In the genomic region with DNA sequence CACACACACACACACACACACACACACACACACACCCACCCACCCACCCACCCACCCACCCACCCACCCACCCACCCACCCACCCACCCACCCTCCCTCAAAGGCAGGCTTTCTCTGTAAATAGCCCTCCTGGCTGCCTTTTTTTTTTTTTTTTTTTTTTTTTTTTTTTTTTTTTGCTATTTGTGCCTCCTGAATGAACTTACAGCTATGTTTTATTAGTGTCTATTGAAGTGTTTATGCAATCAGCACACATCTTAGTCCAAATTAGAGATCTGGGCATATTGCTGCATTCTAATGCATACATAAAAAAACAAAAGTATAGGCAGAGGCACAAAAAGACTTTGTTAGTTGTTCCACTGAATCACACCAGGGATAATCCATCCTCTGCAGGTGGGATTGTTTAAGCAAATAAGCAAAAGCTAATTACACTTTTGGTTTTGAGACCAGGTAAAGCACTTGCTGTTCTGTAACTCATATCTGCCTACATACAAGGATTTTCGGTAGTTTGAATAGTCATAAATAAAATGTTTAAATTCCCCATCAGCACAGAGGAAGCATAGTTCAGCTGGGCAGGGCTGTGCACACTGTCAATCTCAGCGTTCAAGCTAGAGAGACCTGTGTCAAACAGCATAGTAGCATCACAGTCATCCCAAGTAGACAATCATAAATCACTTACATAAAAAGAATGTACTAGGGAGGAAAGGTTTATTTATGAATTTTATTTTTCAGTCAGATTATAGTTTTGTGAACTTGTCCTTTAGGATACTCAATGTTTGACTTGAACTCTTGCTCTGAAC, we compare ENCODE assay signal across 8 mouse cellular contexts. TPM values are rescaled to one million over a fixed set of nuclear protein-coding genes. Genes with fewer than 3 reads are reported as not detected.
DNase-seq lines count a peak whose midpoint lies in the region; ATAC-seq and TF ChIP-seq lines count a peak whose summit lies in the region.

No protein-coding gene starts in this region.

- peak overlapping the region; percentile 74 for H3K4me2 ChIP-seq in heart, embryonic 13.5 days
- peak overlapping the region; percentile 36 for H3K4me2 ChIP-seq in forebrain, embryonic 16.5 days (ENCODE audit: low read length)
- peak overlapping the region; percentile 13; the same call in 1 of the 2 replicates for H3K4me2 ChIP-seq in liver, postnatal 0 days (ENCODE audit: low read depth, low read length)

- H3K4me3 ChIP-seq in heart, embryonic 13.5 days: peak overlapping the region; percentile 76
- H3K4me3 ChIP-seq in forebrain, embryonic 16.5 days (replicated peaks; ENCODE audit: low read length): no peak overlapping the region
- no peak overlapping the region for H3K4me3 ChIP-seq in liver, postnatal 0 days (ENCODE audit: low read depth, low read length)

- 47% methylated on average over 2 of the region's 2 CpGs for WGBS in heart, embryonic 13.5 days
- WGBS in forebrain, embryonic 16.5 days: 25% methylated on average over 2 of the region's 2 CpGs
- WGBS in liver, postnatal 0 days (ENCODE audit: insufficient replicate concordance): 39% methylated on average over 2 of the region's 2 CpGs

- H3K4me1 ChIP-seq in heart, embryonic 13.5 days: peaks cover 43% of the 10 kb centered on the region
- peaks cover 25% of the 10 kb centered on the region for H3K4me1 ChIP-seq in forebrain, embryonic 16.5 days (replicated peaks; ENCODE audit: control insufficient read depth, insufficient read depth, low read length)
- peaks cover 25% of the 10 kb centered on the region for H3K4me1 ChIP-seq in liver, postnatal 0 days (ENCODE audit: insufficient read depth)

- no peak for ATAC-seq in heart, embryonic 13.5 days (ENCODE audit: extremely low read depth, insufficient number of reproducible peaks, low FRiP score, low TSS enrichment)
- no peak for ATAC-seq in forebrain, embryonic 16.5 days
- no peak for ATAC-seq in liver, postnatal 0 days
- no peak for ATAC-seq in megakaryocyte-erythroid progenitor cell, adult 5-6 weeks (replicated peaks; ENCODE audit: low FRiP score, low TSS enrichment, poor library complexity, severe bottlenecking)

- no peak overlapping the region; the same call in 1 of the 2 replicates for H3K27ac ChIP-seq in heart, embryonic 13.5 days (replicated peaks)
- no peak overlapping the region for H3K27ac ChIP-seq in forebrain, embryonic 16.5 days (ENCODE audit: low read length)
- no peak overlapping the region for H3K27ac ChIP-seq in liver, postnatal 0 days (ENCODE audit: low read depth)

- H3K9me3 ChIP-seq in heart, embryonic 13.5 days: no peaks in the 10 kb centered on the region
- H3K9me3 ChIP-seq in forebrain, embryonic 16.5 days (ENCODE audit: control insufficient read depth, low read length): no peaks in the 10 kb centered on the region
- H3K9me3 ChIP-seq in liver, postnatal 0 days (ENCODE audit: low read length): no peaks in the 10 kb centered on the region

- H3K27me3 ChIP-seq in heart, embryonic 13.5 days (replicated peaks): no peaks in the 10 kb centered on the region
- no peaks in the 10 kb centered on the region for H3K27me3 ChIP-seq in forebrain, embryonic 16.5 days (replicated peaks; ENCODE audit: control insufficient read depth, insufficient read depth, low read length)
- no peaks in the 10 kb centered on the region for H3K27me3 ChIP-seq in liver, postnatal 0 days (ENCODE audit: insufficient read depth, low read length)

- TF ChIP-seq EP300 in liver, postnatal 0 days (IDR thresholded peaks at IDR 0.05; ENCODE audit: low read depth): no peak

- peaks cover 45% of the 10 kb centered on the region for H3K36me3 ChIP-seq in heart, embryonic 13.5 days
- peaks cover 5% of the 10 kb centered on the region for H3K36me3 ChIP-seq in forebrain, embryonic 16.5 days (ENCODE audit: control insufficient read depth, insufficient read depth)
- H3K36me3 ChIP-seq in liver, postnatal 0 days (replicated peaks; ENCODE audit: insufficient read depth, low read length): peaks cover 40% of the 10 kb centered on the region

- H3K9ac ChIP-seq in heart, embryonic 13.5 days: peak overlapping the region; percentile 41
- no peak overlapping the region for H3K9ac ChIP-seq in forebrain, embryonic 16.5 days (replicated peaks; ENCODE audit: low read depth, low read length)
- H3K9ac ChIP-seq in liver, postnatal 0 days (replicated peaks): peak overlapping the region; percentile 22; the same call in 1 of the 2 replicates

- intact Hi-C loops in heart, postnatal 36 days (cut with DNase I): loop anchor here (10.0 kb wide), 1 partner anchor 274 kb away; a partner anchor contains a TSS

- no peak for DNase-seq in heart, postnatal 36 days
- peak; percentile 53 for DNase-seq in A20 (ENCODE audit: low read depth, low spot score)
- DNase-seq in liver, postnatal 0 days: no peak
- no peak for DNase-seq in thymus, postnatal 25 days
- no peak for DNase-seq in layer of hippocampus, adult 9-10 months (ENCODE audit: low spot score)

- TF ChIP-seq CTCF in liver, postnatal 0 days (IDR thresholded peaks at IDR 0.05; ENCODE audit: low read depth): no peak

RNA-seq across cellular contexts. Expression of a gene that starts 3.2 kb away (rescaled TPM):
- 114 and 125 TPM in 2 replicates for polyA plus RNA-seq in heart, embryonic 13.5 days (2015; fragmentation: Nextera tagmentation; extraction: Ambion mirVana)
- total RNA-seq in heart, postnatal 36 days (2021): 10 to 100 TPM; 59.2 to 63.5 TPM
- 120 and 140 TPM in 2 replicates for polyA plus RNA-seq in forebrain, embryonic 16.5 days (2015; fragmentation: Nextera tagmentation; extraction: Ambion mirVana)
- polyA plus RNA-seq in liver, postnatal 0 days (2015; fragmentation: Nextera tagmentation; extraction: Ambion mirVana): 53.2 and 55.2 TPM in 2 replicates
- total RNA-seq in megakaryocyte-erythroid progenitor cell, adult 5-6 weeks (2014; fragmentation: Nextera tagmentation): 105 and 128 TPM in 2 replicates
- 145 and 204 TPM in 2 replicates for total RNA-seq in megakaryocyte-erythroid progenitor cell, adult 5-6 weeks (2017)

RNA-seq across cellular contexts. Expression of a gene that starts 14.9 kb away (rescaled TPM):
- 130 and 140 TPM in 2 replicates for polyA plus RNA-seq in heart, embryonic 13.5 days (2015; fragmentation: Nextera tagmentation; extraction: Ambion mirVana)
- total RNA-seq in heart, postnatal 36 days (2021): 10 to 100 TPM; 37.1 to 45.6 TPM
- 253 and 294 TPM in 2 replicates for polyA plus RNA-seq in forebrain, embryonic 16.5 days (2015; fragmentation: Nextera tagmentation; extraction: Ambion mirVana)
- 62.1 and 67.6 TPM in 2 replicates for polyA plus RNA-seq in liver, postnatal 0 days (2015; fragmentation: Nextera tagmentation; extraction: Ambion mirVana)
- 272 and 280 TPM in 2 replicates for total RNA-seq in megakaryocyte-erythroid progenitor cell, adult 5-6 weeks (2014; fragmentation: Nextera tagmentation)
- 322 and 402 TPM in 2 replicates for total RNA-seq in megakaryocyte-erythroid progenitor cell, adult 5-6 weeks (2017)

RNA-seq across cellular contexts. Expression of a gene that starts 24.8 kb away (rescaled TPM):
- polyA plus RNA-seq in heart, embryonic 13.5 days (2015; fragmentation: Nextera tagmentation; extraction: Ambion mirVana): 0.29 and 0.36 TPM in 2 replicates
- total RNA-seq in heart, postnatal 36 days (2021): under 1 TPM; 0.49 to 0.50 TPM
- 0.12 TPM in 1 of 2 replicates, not detected in the other for polyA plus RNA-seq in forebrain, embryonic 16.5 days (2015; fragmentation: Nextera tagmentation; extraction: Ambion mirVana)
- 2.5 and 2.6 TPM in 2 replicates for polyA plus RNA-seq in liver, postnatal 0 days (2015; fragmentation: Nextera tagmentation; extraction: Ambion mirVana)
- total RNA-seq in megakaryocyte-erythroid progenitor cell, adult 5-6 weeks (2014; fragmentation: Nextera tagmentation): 19.4 and 24.3 TPM in 2 replicates
- 19.4 and 20.1 TPM in 2 replicates for total RNA-seq in megakaryocyte-erythroid progenitor cell, adult 5-6 weeks (2017)

RNA-seq across cellular contexts. Expression of a gene that starts 50.1 kb away (rescaled TPM):
- polyA plus RNA-seq in heart, embryonic 13.5 days (2015; fragmentation: Nextera tagmentation; extraction: Ambion mirVana): 46.0 and 47.9 TPM in 2 replicates
- total RNA-seq in heart, postnatal 36 days (2021): 10 to 100 TPM; 31.0 to 31.4 TPM
- polyA plus RNA-seq in forebrain, embryonic 16.5 days (2015; fragmentation: Nextera tagmentation; extraction: Ambion mirVana): 52.9 and 58.8 TPM in 2 replicates
- polyA plus RNA-seq in liver, postnatal 0 days (2015; fragmentation: Nextera tagmentation; extraction: Ambion mirVana): 45.2 and 50.7 TPM in 2 replicates
- total RNA-seq in megakaryocyte-erythroid progenitor cell, adult 5-6 weeks (2014; fragmentation: Nextera tagmentation): 45.6 and 64.2 TPM in 2 replicates
- 136 and 139 TPM in 2 replicates for total RNA-seq in megakaryocyte-erythroid progenitor cell, adult 5-6 weeks (2017)

Comparison
In these comparisons a context has a peak if more than half of its experiments do, and no peak if none do; other contexts are left out.
1. H3K4me2 ChIP-seq: peak in every context shown above with its lines; median percentile 74 in heart, embryonic 13.5 days; 36 in forebrain, embryonic 16.5 days; 13 in liver, postnatal 0 days.